Mouse (Mus musculus) fibroblast of lung, adult 2 months (primary cell): ENCODE data around the gene Olfr221.
"Not testable (repeated sequence)": the region's sequence is repeated elsewhere in the genome, so short reads cannot be mapped to it uniquely, and the experiment has no call there.

Experiments used
- DNase-seq: peaks from one replicate; pipeline ENCODE4 v3.0.0-alpha.2; 2011; ENCODE audit warnings: low read depth

Gene Olfr221

DNA sequence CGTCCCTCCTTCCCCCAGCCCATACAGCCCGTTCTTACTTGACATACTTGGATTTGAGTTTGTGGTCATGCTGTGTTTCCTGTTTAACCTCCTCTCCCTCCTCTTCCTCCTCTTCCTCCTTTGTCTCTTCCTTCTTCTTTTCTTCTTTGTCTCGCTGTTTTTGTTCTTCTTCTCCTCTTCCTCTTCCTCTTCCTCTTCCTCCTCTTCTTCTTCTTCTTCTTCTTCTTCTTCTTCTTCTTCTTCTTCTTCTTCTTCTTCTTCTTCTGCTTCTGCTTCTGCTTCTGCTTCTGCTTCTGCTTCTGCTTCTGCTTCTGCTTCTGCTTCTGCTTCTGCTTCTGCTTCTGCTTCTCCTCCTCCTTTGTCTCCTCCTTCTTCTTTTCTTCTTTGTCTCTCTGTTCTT lies at the start of gene Olfr221:
Olfr221 (minus strand) TSS at position 101 of the 400 bp plus-strand sequence.
- DNase-seq, result not testable (repeated sequence)

DNA sequence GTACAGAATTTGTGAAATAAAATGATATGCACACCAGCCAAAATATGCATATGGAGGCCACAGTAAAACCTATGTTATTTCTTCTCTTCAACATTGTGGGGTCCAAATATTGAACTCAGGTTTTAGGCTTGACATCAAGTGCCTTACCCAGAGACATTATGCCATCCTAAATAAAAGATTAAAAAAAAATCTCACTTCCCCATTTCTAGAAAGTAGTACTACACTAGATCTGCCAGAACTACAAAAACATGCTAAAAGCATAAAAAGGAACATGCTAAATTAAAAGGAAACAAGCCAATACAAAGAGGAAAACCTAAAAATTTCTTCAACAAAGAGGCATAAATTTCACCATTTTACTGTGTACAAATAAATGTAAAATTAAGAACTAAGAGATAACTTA lies 40.8 kb upstream of the Olfr221 start:
- DNase-seq, result no peak

DNA sequence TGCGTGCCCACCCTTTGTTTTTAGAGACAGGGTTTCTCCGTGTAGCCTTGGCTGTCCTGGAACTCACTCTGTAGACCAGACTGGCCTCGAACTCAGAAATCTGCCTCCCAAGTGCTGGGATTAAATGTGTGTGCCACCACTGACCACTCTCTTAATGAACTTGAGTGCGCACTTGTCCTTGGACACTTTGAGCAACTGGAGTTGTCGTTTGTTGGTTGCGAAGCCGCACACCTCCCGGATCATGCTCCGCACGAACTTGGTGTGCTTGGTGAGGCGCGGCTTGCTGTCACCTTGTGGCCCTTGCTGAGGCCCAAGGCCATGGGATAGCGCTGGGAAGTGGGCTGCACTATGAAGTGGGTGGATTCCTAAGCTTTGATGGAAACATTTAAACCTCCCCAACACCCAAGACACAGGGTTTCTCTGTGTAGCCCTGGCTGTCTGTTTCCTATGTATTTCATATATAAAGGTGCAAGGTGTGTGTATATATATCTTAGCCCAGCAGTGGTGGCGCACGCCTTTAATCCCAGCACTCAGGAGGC lies 29.4 kb upstream of the Olfr221 start:
- DNase-seq, result no peak

DNA sequence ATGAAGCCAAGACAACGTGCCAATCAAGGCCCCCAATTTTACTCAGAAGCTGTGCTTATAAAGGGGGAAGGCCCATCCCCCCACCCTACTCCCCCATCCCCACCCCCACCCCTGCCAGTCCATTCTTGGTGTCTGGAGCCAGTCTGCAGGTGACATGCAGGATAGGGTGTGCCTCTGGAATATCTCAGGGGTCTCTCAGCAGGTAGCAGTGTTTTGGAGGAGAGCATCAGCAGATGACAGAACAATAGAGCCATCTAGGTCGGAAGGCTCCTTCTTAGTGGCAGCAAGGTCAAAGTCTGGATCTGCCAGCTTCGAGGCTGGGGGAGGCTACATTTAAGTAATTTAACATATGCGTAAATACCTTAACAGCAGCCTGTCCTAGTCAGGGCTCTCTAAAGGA lies 23.9 kb upstream of the Olfr221 start:
- DNase-seq, result no peak

DNA sequence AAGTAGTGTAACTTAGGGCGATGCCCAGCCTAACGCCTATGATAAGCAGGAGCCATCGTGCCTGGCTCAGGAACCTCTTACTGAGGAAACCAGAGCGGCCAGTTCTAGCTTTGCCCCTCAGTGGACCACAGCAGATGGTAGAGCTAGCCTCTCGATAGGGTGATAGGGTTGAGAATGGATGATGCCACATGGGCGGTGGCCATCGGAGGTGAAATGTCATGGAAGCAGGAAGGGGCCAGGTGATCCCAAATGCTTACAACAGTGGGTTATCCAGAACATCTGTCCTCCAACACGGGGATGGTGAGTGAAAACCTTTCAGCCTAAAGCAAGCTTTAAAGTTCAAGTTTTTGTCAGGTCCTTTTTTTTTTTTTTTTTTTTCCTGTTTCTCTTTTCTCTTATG lies 19.5 kb upstream of the Olfr221 start:
- no peak for DNase-seq

DNA sequence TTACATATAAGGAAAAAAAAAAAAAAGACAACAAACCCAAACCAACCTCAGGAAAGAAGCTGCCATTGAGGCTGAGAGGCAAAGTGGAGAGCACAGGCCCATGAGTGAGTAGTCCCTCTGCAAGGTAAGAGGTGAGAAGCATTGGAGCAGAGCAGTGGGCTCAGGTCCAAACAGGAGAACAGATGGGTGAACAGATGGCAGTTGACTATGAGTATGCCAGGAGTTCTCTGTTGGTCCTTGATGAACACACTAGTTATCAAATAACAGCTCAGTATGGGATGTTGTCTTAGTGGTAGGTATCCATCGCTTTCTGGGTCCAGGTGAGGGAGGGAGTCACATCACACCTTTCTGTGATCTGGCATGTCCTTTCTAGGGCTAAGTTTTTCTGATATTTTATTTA lies 18.5 kb upstream of the Olfr221 start:
- DNase-seq, result no peak

DNA sequence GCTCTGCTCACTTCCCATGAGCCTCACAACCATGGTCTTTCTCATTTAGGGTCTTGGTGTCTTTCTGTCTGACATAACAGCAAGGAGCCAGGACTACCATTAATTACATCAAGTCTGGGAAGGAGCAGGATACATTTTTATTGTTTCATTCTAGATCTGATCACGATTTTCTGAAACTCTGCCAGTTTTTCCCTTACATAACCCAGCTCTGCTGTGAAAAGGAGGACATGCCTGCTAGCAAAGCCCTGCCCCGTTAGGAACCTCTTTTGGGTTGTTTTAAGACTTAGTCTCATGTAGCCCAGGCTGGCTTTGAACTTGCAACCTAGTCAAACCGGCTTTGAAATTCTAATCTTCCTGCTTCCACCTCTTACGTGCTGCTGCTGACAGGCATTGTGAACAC lies 17.7 kb upstream of the Olfr221 start:
- DNase-seq, result no peak

DNA sequence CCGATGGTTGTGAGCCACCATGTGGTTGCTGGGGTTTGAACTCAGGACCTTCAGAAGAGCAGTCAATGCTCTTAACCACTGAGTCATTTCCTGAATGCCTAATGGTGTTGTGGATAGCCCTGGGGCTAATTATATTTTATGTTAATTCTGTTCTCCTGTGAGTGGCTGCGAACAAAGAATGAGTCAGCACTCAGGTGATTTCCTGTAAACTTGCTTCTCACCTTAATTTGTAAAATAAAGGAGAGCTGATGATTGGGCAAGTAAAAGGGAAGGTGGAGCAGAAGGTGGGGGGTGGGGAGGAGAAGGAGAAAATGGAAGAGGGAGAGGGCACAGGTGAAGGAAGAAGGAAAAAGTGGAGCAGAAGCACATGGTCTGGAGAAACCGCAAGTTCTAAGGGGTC lies 10.5 kb upstream of the Olfr221 start:
- DNase-seq, result not testable (repeated sequence)

DNA sequence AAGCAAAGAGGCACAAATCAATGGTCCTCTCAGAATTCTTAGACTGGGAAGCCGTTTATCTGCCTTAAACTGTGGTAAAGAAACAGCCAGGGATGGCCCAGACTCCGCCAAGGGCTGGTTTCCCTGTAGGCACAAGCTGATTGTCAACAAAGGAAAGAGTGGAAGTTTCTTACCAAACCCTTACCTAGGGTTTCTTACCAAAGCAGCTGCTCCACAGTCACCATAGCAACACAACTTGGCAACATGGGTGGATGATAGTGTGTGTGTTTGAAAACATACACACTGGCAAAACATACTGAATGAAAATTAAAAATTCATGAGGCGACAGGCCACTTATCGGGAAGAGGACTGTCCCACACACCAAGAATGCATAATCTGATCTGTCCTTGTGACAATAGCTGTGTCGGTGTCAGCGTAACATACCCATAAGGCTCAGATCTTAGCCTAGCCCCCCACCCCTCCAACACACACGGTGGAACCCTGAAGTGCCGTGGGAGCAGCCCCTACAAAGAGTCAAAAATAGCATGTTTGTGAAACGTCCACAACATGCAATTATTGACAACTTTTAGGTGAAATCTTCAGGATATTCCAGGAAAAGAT lies 3.8 kb upstream of the Olfr221 start:
- DNase-seq, result no peak

DNA sequence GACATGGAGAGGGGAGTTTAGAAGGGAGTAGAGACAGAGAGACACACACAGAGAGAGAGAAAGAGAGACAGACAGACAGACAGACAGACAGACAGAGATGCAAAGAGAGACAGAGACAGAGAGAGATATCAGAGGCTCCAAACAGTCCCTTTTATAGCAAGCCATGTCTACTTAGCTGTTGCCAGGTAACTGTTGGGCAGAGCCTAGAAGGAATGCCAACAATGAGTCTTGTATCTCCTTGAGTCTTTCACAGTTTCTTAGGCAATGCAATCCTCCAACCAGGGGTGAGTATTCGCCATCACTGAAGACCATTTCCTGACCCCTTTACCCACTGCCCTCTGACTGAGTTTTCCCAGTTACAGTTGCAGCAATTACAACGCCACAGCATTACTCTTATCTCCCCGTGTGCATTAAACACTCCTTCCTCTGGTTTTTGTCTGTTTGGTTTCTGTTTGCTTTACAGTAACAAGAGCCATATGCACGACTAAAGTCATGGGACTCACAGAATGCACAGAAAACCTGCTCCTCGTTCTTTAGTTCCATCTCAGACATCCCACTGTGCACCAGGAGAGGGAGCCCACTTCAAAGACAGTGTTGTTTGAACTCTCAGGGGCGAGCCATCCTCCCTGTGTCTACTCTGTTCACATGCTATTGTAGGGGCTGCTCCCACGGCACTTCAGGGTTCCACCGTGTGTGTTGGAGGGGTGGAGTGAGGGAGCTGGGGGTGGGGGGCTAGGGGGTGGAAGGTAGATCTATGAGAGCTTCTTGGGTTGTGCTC lies 2.8 kb upstream of the Olfr221 start:
- no peak for DNase-seq

DNA sequence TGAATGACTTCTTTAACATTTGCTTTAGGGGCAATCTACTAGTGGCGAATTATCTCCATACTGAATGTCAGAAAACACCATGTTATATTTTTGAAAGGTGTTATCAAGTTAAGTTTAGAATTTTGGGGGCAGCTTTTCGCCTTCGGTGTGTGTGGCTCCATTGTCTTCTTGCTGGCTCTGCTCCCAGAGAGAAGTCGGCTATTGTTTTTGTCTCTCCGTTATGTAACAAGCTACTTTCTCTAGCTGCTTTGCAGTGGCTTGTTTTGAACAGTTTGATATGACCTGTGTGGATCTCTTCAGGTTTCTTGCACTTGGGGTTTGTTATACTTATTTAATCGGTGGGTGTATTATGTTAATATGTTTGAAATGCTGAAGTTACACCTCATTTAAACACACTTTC lies 1.2 kb upstream of the Olfr221 start:
- DNase-seq, result no peak

DNA sequence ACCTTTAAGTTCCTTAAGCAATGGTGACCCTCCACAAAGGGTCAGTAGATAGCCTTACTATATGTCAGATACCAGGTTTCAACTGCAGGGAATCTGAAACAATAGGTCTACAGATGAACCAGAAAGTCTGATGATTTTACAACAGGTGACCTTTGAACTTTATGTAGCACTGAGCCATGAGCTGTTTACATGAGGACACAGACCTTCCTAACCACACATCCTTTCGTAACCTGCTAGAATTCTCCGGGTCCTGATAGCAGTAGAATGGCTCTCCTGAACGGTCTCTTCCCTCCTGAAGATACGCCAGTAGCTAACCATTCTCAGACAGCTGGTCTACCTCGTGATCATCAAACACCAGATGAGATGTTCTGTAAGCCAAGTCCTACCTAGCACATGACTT lies 2.9 kb downstream of the Olfr221 start:
- no peak for DNase-seq

DNA sequence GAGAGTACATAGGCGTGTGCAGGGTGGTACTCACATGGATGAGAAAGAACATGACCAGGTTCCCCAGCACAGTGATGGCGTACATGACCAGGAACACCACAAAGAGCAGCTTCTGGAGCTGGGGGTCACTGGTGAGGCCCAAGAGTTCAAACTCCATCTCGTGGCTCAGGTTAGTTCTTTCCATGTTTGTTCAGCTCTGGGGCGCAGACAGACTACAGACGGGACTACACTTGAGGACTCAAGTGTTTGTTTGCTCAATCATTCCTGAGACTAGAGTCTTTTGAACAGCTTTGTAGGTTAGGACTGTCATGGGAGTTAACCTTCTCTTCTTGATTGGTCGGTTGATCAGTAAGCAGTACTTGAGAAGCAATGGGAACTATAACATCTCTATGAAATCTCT lies 6.3 kb downstream of the Olfr221 start:
- no peak for DNase-seq

DNA sequence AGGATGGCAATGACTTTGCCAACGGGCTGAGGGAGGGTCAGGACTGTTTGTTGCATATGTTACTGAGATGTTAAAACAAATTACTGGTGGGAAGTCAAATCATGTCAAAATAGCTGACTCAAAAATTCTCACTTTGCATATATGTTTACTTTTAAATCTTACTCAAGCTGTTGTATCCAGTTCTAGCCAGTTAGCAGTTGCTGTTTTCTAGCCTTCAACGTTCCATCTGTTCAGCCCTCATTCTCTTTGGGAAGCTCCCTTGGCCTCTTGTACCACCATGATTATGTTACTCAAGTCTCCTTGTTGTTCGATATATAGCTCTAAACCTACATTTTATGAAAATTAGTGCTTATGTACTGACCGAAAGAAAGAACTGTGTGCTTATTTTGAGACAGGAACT lies 15.9 kb downstream of the Olfr221 start:
- no peak for DNase-seq

DNA sequence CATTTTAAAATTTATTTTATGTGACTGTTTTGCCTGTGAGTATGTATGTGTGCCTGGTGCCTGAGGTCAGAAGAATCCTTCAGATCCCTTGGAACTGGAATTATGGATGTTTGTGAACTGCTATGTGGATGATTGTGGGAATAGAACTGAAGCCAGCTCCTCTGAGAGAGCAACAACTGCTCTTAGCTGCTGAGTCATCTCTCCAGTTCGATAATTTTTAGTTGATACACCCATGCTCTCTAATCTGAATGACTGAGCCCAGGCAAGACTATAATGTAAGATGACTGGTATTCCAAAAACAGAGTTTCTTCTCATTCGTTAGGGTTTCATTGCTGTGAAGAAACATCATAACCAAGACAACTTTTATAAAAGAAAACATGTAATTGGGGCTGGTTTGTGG lies 18.1 kb downstream of the Olfr221 start:
- DNase-seq, result no peak

DNA sequence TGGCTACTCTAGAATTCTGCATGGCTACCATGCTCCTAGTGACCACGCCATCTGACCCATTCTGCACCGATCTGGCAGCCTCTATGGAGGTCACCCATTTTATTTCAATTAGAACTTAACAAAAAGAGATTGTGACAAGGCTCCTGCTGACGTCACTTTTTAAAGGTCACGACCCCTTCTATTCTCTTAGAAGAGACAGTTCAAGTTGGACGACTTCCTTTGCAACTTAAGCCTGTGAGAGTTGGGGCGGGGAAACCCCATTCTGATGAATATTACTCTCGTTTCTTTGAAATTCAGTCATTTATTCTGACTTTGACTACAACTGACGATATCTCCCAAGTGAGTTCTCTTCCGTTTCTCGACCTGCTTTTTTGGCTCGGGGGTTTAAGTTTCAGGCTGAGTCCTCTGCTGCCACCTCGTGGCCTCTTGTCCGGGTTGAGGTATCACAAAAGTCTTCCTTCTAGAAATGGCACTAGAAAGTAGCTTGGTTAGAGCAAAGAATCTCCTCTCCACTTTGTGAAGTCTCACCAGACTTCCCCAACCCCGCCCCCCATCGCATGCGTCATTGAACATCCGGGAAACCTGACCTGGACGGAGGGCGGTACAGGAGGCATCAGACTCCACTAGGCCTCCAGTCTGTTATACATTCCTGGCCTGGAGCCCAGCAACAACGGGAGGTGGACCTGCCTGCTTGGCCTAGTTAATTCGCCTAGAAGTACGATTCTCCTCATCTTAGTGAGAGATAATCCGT lies 19.4 kb downstream of the Olfr221 start:
- peak; percentile 84 for DNase-seq

DNA sequence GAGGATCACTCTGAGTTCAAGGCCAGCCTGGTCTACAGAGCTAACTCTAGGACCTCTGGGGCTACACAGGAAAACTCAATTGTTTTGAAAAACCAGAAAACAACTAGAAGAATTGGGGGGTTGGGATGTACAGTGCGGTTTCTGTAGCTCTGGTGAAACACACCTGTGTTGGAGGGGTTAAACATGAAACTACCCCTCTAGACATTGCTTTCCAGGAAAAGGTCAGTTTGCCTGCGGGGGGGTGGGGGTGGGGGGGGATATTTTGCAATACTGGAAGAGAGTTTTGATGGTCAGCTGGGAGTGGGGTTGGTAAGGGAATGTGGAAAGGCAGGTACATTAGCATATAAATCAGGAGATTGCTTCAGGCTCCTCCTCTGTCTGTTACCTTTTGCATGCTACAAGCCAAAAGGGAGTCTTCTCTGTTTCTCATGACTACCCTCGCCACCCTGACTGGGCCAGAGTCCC lies 20.0 kb downstream of the Olfr221 start:
- no peak for DNase-seq

DNA sequence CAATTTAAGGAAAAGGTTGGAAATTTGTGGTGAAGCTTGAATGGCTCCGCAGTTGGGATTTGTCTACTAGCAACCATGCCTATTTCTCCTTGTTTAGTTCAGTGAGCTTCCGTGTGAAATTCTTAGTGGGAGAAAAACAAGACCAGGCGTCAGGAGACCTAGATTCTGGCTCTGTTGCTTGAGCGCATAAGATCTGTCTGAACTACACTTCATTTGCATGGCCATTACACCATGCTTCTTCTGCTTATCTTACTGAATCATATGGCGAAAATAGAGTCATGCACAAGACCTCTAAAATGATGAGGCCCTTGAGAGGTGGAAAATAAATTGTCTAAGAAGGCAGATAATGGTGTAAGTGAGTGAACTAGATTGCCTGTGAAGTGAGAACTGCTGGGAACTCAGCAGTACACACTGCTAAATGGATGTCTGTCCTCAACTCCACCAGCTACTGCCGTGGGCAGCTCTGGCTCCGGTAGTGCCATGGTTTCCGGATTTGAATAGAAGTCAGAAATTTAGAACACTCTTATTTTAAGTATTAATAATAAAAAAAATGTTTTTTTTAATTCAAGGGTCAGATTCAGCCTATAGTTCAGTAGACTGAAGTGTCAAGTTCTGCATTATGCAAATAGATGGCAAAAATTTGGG lies 20.6 kb downstream of the Olfr221 start:
- DNase-seq, result no peak

DNA sequence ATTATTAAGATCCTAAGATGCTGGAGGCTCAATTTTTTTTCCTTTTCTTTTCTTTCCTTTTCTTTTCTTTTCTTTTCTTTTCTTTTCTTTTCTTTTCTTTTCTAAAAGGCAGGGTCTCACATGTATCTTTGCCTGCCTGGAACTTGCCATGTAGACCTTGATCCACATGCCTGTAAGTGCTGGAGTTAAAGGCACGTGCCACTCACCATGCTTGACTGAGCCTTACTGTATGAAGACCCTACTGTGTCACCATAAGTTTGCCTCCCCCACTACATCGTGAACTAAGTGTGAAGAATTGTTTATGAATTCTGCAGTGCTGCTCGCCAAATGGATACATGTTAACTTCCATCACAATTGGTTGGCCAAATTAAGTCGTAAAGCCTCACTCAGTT lies 21.1 kb downstream of the Olfr221 start:
- no peak for DNase-seq

DNA sequence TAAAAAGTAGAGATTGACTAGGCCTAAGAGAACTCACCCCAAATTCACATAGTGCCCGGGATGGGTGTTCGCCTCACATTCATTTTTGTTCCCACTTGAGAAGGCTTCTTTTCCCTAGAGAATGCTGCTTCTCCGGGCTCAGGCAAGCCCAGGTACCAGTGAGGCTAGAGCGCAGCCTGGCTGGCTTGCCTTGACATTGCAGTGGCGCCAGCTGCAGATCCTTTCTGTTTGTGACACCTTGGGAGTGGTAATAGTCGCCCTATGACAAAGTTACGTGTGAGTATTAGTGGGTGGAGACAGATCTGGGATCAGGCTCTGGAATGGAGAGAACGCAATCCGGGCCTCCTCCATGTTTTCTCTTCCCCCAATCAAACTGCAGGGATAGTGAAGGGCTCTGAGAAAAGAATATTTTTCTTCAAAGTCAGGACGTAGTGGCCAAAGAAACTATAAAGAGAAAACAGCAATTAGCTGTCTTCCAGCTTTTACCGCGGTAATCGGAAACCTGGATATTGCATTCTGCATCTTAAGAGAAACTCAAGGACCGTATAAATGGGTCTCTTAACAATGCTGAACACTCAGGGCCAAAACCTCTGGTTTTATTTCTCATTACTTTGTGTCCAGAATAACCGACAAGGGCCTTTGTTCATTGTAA lies 21.6 kb downstream of the Olfr221 start, which contains the start of gene Zfp219:
Zfp219 (minus strand) TSS at position 248 of the 652 bp plus-strand sequence.
- peak; percentile 78 for DNase-seq

DNA sequence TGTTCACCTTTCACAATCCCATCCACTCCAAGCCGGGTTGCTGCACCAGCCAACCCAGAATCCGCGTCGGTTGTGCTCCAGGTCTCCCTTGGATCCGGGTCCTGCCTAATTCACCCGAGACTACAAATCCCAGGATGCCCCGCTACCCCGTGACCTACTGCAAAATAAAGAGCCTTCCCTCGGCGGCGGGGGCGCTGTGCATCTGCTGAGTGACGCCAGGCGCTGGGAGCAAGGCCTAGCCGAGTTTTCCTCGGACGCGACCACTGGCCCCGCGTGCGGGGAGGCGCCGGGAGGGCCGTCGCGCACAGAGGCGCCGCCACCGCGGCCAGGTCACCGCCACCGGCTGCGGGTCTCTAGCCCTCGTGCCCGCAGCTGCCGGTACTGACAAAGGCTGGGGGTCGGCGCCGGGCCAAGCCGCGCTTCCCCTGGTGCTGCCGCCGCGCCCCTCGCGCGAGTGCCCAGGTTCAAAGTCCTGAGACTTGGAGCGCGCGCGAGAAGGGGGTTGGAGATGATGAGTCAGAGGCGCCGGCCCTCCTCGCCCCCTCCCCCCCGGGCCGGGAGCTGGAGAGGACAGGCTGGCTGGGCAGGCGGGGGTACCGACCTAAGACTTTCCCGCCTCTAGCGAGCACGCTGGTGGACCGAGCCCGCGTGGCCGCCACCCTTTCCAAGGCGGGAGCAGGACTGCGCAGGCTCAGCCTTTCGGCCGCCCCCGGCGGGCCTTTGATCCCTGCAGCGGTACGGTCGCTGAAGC lies 22.5 kb downstream of the Olfr221 start:
- DNase-seq, result peak; percentile 95
